Mouse (Mus musculus) C3H10T1/2 (cell line): ENCODE measurements around the gene 9130213A22Rik. TPM values are rescaled to one million over a fixed set of nuclear protein-coding genes. Genes with fewer than 3 reads are reported as not detected.

Experiments used
- polyA plus RNA-seq, 2 experiments: library from polyadenylated mRNA; unstranded; fragments of >200 nt; fragmentation: generic; extraction: Trizol; gene quantifications; one replicate each; pipeline ENCODE4 v1.2.1; 2012; ENCODE audit warnings: missing spikeins in 2 of 2

Gene 9130213A22Rik
- polyA plus RNA-seq: 1 to 10 TPM in 1 of 2 experiments, under 1 TPM in 1; 0.55 to 2.0 TPM

DNA sequence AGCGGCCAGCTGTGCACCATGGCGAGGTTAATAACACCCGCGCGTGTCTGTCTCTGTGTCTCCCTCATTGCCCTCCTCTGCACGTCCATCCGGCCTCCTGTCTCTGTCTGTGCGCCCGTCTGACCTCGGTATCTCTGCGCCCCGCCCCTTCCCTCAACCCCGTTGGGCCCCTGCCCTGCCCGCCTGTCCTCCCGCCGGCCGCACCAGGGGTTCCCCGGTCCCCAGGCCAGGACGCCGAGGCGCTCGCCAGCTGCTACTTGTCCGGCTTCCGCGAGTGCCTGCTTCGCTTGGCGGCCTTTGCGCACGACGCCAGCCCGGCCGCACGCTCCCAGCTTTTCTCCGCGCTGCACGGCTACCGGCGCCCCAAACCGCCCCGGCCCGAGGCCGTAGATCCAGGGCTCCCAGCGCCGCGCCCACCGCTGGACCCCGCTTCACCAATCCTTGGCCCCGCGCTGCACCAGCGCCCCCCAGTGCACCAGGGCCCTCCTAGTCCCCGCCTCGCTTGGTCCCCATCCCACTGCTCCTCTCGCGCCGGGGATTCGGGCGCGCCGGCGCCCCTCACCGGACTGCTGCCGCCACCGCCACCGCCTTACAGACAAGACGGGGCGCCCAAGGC lies at the start of gene 9130213A22Rik:
Gene 9130213A22Rik, minus strand, starts transcription at position 254 of the 616 bp plus-strand sequence.

DNA sequence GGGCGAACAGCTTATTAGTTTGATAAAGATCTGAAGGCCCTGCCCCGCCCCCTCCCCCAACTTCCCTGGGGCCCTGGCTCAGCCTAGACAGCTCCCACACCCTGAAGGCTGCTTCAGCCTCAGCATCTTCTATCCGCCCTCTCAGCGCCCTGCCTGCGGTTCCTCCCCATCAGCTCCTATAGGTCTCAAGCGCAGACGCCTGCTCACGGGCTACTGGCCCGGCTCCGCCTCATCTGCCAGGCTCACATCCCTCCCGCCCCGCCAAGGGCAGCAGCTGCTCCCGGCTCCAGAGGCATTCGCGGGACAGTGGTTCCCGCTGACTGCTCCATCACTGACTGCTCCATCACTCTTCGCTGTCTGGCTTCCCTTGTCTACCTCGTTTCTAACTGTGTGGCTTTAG lies 34.4 kb upstream of the 9130213A22Rik start, which contains the start of gene Alox12b:
Gene Alox12b, plus strand, starts transcription at position 190 of the 400 bp plus-strand sequence.

DNA sequence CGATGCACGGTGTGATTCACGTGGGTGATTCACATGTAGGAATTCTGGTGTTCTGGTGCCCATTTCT lies 3.3 kb upstream of the 9130213A22Rik start, which contains the start of gene Aloxe3:
Gene Aloxe3, plus strand, starts transcription at position 45 of the 67 bp plus-strand sequence.

DNA sequence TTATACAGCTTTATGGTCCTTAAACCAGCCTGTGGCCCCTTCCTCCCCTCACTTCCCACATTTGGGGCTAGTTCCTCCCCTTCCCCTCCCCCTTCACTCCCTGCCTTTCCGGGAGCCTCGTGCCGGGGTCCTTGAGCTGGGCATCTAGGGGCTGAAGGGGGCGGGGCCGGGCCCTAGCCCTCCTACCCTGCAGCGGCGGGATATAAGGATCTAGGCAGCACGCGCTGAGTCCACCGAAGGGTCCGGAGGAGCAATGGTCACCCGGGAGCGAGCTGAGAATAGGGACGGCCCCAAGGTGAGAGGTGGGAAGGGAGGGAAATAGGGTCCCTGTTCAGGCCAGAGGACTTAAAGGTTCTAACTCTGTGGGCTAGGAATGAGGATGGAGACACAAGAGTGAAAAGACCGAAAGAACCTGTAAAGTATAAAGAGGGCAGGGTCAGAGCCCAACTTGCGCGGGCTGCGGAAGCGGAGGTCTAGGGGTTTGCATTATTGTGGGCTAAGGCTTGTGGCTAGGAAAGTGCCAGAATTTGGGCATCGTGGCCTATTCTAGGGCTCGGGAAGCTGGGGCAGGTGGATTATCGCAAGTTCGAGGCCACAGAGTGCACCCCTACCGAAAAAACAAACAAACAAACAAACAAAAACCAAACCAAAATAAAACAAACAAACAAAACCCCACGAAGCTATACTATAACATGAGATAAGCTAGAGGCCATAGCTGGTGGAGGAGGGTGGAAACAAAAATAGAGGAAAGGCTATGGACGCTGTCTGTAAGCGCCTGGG lies 2.0 kb downstream of the 9130213A22Rik start, which contains the start of gene Hes7:
Gene Hes7, plus strand, starts transcription at position 184 of the 780 bp plus-strand sequence.

DNA sequence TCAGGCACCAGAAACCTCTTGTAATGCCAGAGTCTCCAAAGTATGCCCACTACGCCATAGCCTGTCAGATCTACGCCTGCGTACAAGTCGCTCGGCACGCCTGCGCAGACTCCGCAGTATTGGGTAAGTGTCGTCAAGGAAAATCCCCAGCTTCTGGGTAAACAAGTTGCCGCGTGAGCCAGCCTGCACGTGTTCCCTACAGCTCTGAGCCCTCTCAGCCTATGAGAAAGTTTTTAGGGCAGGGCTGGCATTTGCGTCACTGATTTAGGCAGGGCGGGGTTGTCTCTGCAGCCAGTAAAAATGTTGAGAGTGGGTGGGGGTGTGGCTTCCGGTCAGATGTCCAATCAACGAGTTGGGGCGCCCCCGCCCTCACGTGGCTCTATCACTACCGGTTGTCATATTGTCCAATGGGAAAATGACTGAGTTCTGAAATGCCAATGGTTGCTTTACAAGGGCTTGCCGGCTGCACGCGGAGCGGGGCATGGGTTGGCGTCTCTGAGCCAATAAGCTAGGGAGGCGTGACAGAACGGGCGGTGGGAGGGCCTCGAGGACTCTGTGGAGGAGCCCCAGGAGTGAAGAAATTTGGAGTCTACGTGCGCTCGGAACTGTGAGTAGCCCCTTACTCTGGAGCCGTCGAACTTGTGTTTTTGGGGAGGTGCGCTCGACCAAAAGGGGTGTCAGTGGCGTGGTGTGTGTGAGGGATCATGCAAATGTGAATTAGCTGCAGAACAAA lies 27.5 kb downstream of the 9130213A22Rik start, which contains the start of gene Per1:
Gene Per1, plus strand, starts transcription at position 521 of the 733 bp plus-strand sequence.

DNA sequence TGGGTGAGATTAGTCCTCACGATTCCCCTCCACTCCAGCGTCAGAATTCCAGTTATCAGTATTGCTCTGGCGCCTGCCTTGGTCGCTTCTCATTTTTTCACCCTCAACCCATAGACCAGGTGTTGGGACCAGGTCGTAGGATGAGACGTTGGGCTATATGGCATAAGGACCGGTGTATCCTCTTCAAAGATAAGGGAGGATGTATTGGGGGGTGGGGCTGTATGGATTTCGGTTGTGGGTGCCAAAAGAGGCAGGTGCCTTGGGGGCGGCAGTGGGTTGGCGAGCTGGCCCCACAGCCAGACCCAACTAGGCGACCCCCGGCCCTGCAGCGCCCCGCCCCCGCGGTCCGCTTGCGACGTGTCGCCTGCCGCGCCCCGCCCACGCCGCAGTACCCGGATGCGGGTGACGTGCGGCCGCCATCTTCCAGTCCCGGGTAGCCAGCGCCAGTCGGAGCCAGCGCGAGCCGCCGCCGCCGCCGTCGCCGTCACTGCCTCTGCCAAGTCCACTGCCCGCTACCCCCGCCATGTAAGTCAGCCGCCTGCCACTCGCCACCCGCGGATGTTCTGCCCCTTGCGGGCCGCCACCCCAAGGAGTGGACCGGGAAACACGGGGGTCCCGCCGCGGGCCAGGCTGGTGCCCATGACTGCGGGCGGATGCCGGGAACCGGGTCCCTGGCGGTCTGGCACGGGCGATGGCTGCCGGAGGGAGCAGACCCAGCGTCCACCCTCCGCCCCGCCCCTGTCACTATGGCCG lies 34.1 kb downstream of the 9130213A22Rik start, which contains the start of gene Vamp2:
Gene Vamp2, plus strand, starts transcription at position 388 of the 753 bp plus-strand sequence.

DNA sequence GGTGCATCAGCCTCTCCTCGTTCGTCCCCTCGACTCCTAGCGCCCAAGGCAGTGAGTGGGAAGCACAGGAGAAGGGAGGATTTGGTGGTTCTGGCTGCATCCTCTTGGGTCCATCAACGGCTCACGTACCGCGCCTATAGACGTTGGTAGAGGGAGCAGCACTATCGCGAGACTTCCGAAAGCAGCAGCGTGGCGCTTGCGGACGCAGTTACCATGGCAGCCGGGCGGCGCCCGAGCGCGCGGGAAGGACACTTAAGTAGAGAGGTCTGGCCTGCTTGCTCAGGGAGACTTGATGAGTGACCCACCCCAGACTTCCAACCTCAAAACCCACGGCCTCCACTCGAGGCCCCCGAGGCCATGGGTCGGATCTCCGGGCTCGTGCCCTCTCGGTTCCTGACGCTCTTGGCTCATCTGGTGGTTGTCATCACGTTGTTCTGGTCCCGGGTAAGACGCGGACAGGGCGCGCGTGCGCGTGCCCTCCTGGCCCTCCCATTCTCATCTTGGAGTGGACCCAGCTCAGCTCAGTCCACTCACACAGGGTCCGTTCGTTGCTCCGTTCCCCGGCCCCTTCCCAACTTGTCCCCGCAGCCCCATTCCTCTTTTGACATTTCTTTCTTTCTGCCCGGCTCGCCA lies 51.7 kb downstream of the 9130213A22Rik start, which contains the start of gene Tmem107:
Gene Tmem107, plus strand, starts transcription at position 217 of the 633 bp plus-strand sequence.

Other genes with a start within 250 kb of the 9130213A22Rik start
- gene Rnf222, start 234.0 kb downstream of the 9130213A22Rik start, polyA plus RNA-seq: under 1 TPM in 1 of 2 experiments, not detected in 1; 0.01 TPM
- gene Rpl26, start 221.0 kb downstream of the 9130213A22Rik start, polyA plus RNA-seq: 100 to 1,000 TPM; 611 to 728 TPM
- not detected for gene Odf4, start 195.5 kb downstream of the 9130213A22Rik start, polyA plus RNA-seq
- 1 to 10 TPM in 1 of 2 experiments, under 1 TPM in 1; 0.97 to 1.1 TPM for gene Arhgef15, start 165.1 kb downstream of the 9130213A22Rik start, polyA plus RNA-seq
- 1 to 10 TPM in 1 of 2 experiments, under 1 TPM in 1; 0.91 to 4.0 TPM for gene Slc25a35, start 154.5 kb downstream of the 9130213A22Rik start, polyA plus RNA-seq
- 10 to 100 TPM; 27.7 to 48.0 TPM for gene Rangrf, start 147.4 kb downstream of the 9130213A22Rik start, polyA plus RNA-seq
- gene Pfas, start 114.1 kb downstream of the 9130213A22Rik start, polyA plus RNA-seq: 1 to 10 TPM; 6.8 to 7.2 TPM
- 10 to 100 TPM; 57.4 to 66.2 TPM for gene Ctc1, start 106.7 kb downstream of the 9130213A22Rik start, polyA plus RNA-seq
- gene Aurkb, start 76.9 kb downstream of the 9130213A22Rik start, polyA plus RNA-seq: 10 to 100 TPM; 33.9 to 67.3 TPM
- 10 to 100 TPM; 13.1 to 23.4 TPM for gene Borcs6, start 62.9 kb downstream of the 9130213A22Rik start, polyA plus RNA-seq
- 10 to 100 TPM; 73.7 to 88.9 TPM for gene Tmem107, start 51.8 kb downstream of the 9130213A22Rik start, polyA plus RNA-seq
- gene Vamp2, start 34.1 kb downstream of the 9130213A22Rik start, polyA plus RNA-seq: 10 to 100 TPM; 16.1 to 69.3 TPM
- gene Per1, start 27.4 kb downstream of the 9130213A22Rik start, polyA plus RNA-seq: 10 to 100 TPM in 1 of 2 experiments, 1 to 10 TPM in 1; 3.3 to 14.3 TPM
- under 1 TPM; 0.16 to 0.19 TPM for gene Hes7, start 2.2 kb downstream of the 9130213A22Rik start, polyA plus RNA-seq
- gene Aloxe3, start 3.3 kb upstream of the 9130213A22Rik start, polyA plus RNA-seq: under 1 TPM; 0.07 to 0.34 TPM
- not detected for gene Alox12b, start 34.4 kb upstream of the 9130213A22Rik start, polyA plus RNA-seq
- gene Alox8, start 75.3 kb upstream of the 9130213A22Rik start, polyA plus RNA-seq: under 1 TPM; 0.05 to 0.20 TPM
- under 1 TPM in 1 of 2 experiments, not detected in 1; 0.04 TPM for gene Gucy2e, start 114.4 kb upstream of the 9130213A22Rik start, polyA plus RNA-seq
- gene Cntrob, start 201.2 kb upstream of the 9130213A22Rik start, polyA plus RNA-seq: 10 to 100 TPM in 1 of 2 experiments, 1 to 10 TPM in 1; 1.9 to 13.1 TPM
- gene Trappc1, start 201.4 kb upstream of the 9130213A22Rik start, polyA plus RNA-seq: 100 to 1,000 TPM; 152 to 168 TPM
- under 1 TPM; 0.41 to 0.76 TPM for gene Kcnab3, start 203.7 kb upstream of the 9130213A22Rik start, polyA plus RNA-seq
- gene Rnf227, start 217.9 kb upstream of the 9130213A22Rik start, polyA plus RNA-seq: under 1 TPM in 1 of 2 experiments, not detected in 1; 0.07 TPM
- 100 to 1,000 TPM in 1 of 2 experiments, 10 to 100 TPM in 1; 12.9 to 147 TPM for gene Chd3, start 246.8 kb upstream of the 9130213A22Rik start, polyA plus RNA-seq